Mouse (Mus musculus) liver, postnatal 0 days (tissue): Measurements from ENCODE around the gene E2f4.

Experiments used
- CTCF ChIP-seq: sonication (generic); IDR thresholded peaks from 2 replicates; pipeline ENCODE4 v1.5.1; 2016; ENCODE audit warnings: antibody characterized with exemption, low read depth
- EP300 ChIP-seq: IDR thresholded peaks from 2 replicates; pipeline ENCODE4 v1.6.1; 2016; ENCODE audit warnings: antibody characterized with exemption, low read depth, mild to moderate bottlenecking

DNA sequence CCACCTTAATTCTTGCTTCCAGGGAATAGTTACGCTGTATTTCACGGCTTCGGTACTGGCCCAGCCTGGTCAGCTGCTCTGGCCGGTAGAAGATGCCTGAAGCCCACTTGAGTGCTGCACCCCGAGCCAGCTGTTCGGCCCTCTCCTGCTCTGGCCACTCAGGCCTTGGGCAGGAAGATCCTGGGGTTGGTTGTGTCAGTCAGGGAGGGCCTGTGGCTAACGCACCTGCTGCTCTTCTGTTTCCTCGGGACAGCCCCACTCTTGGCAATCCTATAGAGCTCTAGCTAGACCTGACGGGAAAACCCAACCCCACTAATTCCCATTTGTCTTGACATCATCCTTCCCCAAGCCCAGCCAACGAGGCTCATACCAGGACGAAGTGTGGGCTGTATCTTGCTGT lies 2.2 kb upstream of the E2f4 start:
- no peak for TF ChIP-seq CTCF
- TF ChIP-seq EP300: no peak
